Mouse (Mus musculus) lung, postnatal 14 days (tissue): Measurements from ENCODE around the gene Cdh13.
A peak's percentile ranks its signal among the peaks of the same experiment; 100 is the strongest.

Experiments
- DNase-seq: peaks from one replicate; pipeline ENCODE4 v3.0.0; 2021

Gene Cdh13

DNA sequence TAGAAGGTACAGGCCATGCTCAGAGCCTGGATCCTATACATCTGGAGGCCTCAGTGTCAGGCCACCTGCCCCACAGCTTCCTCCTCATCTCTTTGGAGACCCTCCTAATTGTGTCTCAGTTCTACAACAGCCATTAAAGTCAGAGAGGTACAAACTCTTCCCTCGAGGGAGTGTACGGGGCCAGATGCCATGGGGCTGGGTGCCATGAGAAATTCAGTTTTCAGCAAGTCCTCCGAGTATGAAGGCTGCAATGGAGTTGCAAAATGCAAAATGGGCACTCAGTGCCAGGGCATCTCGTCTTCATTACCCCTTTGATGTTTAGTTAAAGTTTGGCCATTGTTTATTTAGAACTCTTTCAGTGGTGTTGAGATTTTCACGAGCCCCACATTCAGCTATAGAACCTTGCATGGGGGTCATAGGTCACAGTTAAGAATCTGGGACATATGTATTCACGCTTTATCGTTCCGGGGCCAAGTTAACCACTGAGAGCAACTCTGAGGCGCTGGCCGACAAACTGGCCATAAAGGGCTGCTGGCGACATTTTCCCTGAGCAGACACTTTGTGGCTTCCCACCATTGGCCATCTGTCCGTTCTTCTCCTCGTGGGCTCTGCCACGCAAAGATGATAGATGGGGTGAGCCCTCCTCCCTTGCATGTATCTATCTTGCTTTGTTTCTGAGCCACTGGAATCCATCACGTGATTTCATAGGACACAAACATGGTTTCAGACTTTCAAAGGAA, 681.7 kb downstream of the Cdh13 start:
- no peak for DNase-seq

DNA sequence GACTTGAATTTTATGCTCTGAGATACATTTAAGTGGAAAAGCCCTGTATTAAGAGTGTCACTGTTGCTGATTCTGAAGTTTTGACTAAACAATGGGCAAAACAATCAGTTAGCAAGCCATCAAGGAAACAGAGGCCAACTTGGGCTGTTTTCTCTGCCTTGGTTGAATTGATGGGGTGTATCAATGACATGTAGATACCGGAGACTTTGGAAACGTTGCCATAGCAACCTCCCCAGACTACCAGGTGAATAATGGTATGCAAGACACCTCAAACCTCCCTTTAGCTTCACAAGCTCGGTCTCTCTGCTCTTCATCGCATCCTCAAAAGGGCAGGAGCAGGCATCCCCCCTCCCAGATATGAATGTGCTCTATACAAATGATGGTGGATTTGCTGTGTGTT, 685.4 kb downstream of the Cdh13 start:
- DNase-seq, result no peak

DNA sequence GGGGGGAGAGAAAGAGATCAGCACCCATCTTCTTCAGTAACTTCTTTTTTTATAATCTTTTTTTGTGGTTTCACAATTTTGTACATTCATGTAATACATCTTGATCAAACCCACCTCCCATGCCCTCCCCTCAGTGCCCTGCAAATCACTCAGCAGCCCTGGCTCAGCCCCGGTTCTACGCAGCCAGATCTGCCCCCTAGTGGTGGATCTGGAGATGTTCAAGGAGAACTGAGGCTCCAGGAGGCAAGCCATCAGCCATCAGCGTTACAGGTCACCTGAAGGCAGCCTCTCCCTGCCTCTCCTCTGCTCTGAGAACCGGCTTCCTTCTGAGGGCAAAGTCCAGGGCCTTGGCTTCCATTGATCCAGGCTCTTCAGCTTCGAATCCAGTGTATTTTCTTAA, 696.3 kb downstream of the Cdh13 start:
- no peak for DNase-seq

- DNase-seq, result no peak
These were observed 700.2 kb downstream of the Cdh13 start for GRCm38 (mm10) chr8:118983724-118984123.

- no peak for DNase-seq
These were observed 703.3 kb downstream of the Cdh13 start for GRCm38 (mm10) chr8:118986796-118987195.

- no peak for DNase-seq
These were observed 712.2 kb downstream of the Cdh13 start for GRCm38 (mm10) chr8:118995641-118996188.

- no peak for DNase-seq
These were observed 717.1 kb downstream of the Cdh13 start for GRCm38 (mm10) chr8:119000595-119000994.

- no peak for DNase-seq
These were observed 721.3 kb downstream of the Cdh13 start for GRCm38 (mm10) chr8:119004821-119005220.

GRCm38 (mm10) chr8:119018675-119019074, 735.1 kb downstream of the Cdh13 start:
- no peak for DNase-seq

DNA sequence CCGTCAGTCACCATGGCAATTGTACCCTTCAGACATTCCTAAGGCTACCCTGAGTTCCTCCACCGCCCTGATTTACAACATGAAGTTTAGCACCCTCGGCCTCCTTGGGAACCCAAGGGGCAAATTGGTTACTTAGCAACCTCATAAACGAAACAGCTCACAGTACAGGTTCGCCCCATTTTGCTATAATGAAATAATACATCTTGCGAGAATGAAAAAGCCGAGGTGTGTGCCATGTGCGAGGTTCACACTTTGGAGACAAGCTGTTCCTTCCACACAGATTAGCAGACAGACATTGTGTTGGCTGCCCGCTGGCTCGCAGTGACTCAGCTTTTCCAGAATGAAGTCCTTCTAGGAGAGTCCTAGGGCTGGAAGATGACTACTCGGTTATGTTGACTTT, 737.2 kb downstream of the Cdh13 start:
- no peak for DNase-seq

DNA sequence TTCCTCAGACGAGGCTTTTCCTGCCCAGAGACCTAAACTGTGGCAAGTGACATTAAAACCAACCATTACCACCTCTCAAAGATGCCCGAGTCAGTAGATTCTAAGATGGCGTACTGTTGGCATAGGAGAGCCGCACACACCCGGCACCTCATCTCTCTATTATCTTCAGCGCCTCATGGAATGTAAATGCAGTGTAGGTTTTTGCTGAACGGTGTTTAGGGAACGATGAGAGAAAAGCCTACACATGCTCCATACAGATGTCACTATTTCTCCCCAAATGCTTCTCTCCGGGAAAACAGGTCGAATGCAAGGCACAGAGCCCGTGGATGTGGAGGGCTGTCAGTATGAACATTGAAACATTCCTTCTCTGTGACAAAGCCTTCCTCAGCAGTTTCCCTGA, 737.9 kb downstream of the Cdh13 start:
- no peak for DNase-seq

DNA sequence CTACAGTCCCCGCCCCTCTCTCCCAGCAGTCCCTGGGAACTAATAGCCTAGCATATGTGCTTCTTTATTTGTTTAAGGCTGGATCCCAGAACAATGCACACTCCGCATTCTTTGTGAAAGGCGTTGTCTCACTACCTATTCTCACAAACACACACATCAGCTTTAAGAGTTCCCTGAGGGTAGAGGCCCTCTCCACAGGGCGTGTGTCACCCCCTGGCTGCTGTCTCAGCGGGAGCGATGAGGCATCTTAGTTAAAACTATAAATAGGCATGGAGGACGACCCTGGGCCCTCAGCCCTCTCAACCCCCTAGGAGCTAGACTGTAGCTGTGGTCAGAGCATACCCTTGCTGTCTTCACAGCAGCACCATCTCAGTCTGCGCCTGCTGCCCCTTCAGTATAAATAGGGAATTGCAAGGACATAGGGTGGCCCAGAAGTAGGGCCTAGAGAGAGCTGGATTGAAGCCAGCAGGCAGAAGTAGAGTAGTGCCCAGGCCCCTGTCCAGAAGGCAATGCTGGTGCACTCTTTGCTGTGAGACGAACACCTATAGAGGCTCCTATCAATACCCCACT, 738.9 kb downstream of the Cdh13 start:
- DNase-seq, result no peak

DNA sequence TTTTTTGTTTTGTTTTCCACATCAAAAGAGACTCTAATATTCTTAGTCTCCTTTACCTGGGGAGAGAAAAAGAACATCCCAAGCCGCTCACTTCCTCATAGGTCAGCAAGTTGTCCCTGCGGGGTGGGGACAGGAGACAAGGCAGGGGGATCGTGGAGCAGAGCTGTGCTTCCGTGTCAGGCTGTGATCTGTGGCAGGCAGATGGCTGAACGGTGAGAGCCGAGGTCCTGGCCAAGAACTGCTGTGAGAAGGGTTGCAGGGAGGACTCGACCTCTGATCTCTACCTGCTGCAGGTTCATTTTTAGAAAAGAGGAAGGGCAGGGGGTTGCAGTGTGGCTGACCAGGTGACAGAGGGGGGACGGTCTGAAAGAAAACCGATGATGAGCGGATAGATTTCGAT, 749.9 kb downstream of the Cdh13 start:
- DNase-seq, result no peak

GRCm38 (mm10) chr8:119034037-119034436, 750.5 kb downstream of the Cdh13 start:
- no peak for DNase-seq

- no peak for DNase-seq
These were observed 751.6 kb downstream of the Cdh13 start for GRCm38 (mm10) chr8:119035126-119035525.

DNA sequence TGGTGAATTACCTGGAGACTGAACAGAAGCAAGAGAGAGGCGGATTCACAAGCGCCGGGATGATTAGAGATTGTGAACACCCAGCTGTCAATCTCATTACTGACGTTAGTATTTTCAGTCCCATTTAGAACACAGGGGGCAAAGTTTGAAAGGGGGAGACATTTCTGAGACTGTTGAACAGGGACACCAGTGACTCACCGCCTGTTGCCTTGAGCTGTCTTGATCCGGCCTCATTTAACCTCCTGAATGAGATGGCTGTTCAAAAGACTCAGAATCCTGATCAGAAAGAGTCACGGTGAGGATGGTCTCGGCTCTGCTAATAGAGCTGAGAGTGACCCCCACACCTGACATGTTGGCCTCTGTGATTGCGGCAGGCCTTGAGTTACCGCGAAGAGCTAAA, 754.0 kb downstream of the Cdh13 start:
- DNase-seq, result no peak

DNA sequence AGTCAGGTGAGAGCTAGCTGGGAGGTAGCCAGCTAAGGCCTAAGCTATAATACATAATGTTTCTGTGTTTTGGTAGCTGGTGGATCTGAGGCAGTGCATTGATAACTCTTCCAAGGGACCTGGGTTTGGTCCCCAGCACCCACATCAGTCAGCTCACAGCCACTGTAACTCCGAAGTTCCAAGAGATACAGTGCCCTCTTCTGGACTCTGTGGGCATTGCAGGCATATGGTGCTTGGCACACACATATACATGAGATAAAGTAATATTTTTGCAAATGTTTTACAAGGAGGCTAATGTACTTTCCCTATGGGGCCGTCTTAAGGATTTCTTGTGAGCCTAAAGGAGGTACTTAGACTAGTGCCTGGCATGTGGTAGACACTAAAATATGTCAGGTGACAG, 755.8 kb downstream of the Cdh13 start:
- DNase-seq, result no peak

- no peak for DNase-seq
These were observed 774.3 kb downstream of the Cdh13 start for GRCm38 (mm10) chr8:119057876-119058275.

- DNase-seq, result no peak
These were observed 778.1 kb downstream of the Cdh13 start for GRCm38 (mm10) chr8:119061671-119062070.

DNA sequence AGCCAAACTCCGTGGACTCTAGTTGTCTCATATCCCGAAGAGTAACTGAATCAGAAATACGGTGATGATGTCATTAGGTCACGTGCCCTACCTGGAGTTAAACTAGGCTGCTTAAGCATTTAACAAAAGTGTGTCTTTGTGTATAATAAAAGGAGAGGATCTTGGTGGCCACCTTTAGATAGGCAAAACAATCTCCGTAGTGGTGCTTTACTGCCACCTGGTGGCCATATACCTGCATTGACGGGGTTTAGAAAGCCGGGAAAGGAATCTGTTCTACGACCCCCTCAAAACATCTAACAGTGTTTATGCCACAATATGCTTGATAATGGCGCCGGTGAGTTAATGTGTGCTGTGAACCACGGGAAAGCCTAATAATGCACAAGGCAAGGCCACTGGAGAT, 781.0 kb downstream of the Cdh13 start:
- peak; percentile 45 for DNase-seq

DNA sequence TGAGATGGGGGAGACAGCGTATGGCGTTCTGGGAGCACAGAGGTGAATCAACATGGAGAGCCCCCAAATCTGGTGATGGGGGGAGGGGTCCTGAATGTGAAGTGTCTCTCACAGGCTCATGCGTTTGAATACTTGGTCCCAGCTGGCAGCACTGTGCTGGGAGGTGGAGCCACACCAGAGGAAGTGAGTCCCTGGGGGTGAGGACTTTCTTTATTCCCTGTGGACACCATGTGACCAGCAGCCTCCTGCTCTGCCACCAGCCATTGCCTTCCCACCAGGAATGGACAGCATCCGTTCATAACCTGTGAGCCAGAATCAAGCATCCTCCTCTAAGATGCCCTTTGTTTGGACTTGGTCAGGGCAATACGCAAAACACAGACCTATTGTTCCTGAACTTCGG, 788.8 kb downstream of the Cdh13 start:
- no peak for DNase-seq

DNA sequence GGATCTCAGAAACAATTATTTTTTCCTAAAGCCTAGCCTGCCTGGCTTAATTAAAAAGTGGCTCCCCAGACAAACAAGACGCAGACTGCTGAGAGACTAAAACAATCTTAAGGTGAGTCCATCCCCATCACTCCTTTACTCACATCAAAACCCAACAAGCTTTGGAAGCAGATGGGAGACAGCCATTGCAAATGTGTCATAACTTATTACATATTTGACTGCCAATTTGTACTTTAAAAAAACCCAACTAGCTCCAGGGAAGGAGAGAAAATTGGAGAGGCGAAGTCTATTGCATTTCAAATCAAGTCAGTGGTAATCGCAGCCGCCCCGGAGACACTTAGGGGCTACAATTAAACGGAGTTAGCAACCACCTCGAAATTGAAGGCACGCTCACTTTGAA, 801.5 kb downstream of the Cdh13 start:
- DNase-seq, result no peak

GRCm38 (mm10) chr8:119098261-119098660, 814.7 kb downstream of the Cdh13 start:
- no peak for DNase-seq

DNA sequence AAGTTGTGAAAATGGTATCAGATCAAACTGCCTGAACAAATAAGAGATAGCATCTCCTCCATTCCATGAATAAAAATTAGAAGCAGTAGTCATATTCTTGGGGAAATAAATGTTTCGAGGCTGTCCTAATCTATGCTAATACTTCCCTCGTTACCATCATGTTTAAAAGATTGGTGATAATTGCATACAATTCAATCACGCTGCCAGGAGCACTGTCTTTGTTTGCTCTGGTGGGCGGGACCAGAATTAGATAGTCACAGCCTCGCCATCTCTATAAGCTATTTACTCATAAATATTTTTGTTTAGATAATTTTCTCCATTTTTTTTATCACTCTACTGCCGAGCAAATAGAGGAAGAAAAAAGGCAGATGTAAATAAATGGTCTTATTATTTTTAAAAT, 819.3 kb downstream of the Cdh13 start:
- DNase-seq, result no peak

DNA sequence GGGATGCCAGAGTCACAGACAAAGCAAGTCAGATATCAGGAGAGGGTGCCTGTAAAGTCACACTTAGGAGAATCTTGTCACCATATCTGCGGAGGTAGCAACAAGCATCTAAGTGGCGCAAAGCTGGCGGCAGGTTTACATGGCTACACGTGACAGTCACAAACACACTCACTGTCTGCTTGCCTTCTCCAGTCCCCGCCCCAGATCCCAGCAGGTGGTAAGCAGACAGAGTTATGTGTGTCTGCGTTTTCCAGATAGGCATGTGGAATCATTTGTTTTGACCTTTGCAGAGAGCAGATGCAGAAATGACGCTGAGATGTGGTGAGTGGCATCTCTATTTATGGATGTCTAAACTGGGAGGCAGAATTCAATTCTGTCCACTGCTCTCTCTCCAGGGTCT, 826.1 kb downstream of the Cdh13 start:
- DNase-seq, result no peak
